Mouse (Mus musculus) midbrain, embryonic 11.5 days (tissue): Measurements from ENCODE around the gene Ccna2. TPM values are rescaled to one million over a fixed set of nuclear protein-coding genes. Genes with fewer than 3 reads are reported as not detected.
A peak's percentile ranks its signal among the peaks of the same experiment; 100 is the strongest.

Experiments used
- ATAC-seq: fragments of 200-750 bp; cut with Nextera tagmentation; 2 replicates; pipeline ENCODE4 v1.8.0; 2017; ENCODE audit warnings: moderate TSS enrichment, moderate library complexity; ENCODE audit not compliant: low FRiP score
- DNase-seq: peaks from one replicate; pipeline ENCODE4 v3.0.0; 2015; ENCODE audit warnings: low spot score; ENCODE audit errors: missing footprints
- H3K27ac ChIP-seq: fragments of 300-500 bp; sonication (generic); 2 replicates; pipeline ENCODE4 v1.5.1; 2014; ENCODE audit warnings: low read depth, low read length
- H3K27me3 ChIP-seq: fragments of 300-500 bp; sonication (generic); 2 replicates; pipeline ENCODE4 v1.6.1; 2014; ENCODE audit warnings: mild to moderate bottlenecking, low read length, moderate library complexity, mixed read lengths; ENCODE audit not compliant: control insufficient read depth, insufficient read depth
- H3K36me3 ChIP-seq: fragments of 300-500 bp; sonication (generic); 2 replicates; pipeline ENCODE4 v1.6.1; 2014; ENCODE audit warnings: mild to moderate bottlenecking, low read length, moderate library complexity, mixed read lengths; ENCODE audit not compliant: control insufficient read depth, insufficient read depth
- H3K4me1 ChIP-seq: fragments of 300-500 bp; sonication (generic); 2 replicates; pipeline ENCODE4 v1.6.1; 2014; ENCODE audit warnings: low read length; ENCODE audit not compliant: control insufficient read depth, insufficient read depth
- H3K4me2 ChIP-seq: fragments of 300-500 bp; sonication (generic); 2 replicates; pipeline ENCODE4 v1.6.1; 2014; ENCODE audit warnings: mild to moderate bottlenecking, moderate library complexity
- H3K4me3 ChIP-seq: fragments of 300-500 bp; sonication (generic); 2 replicates; pipeline ENCODE4 v1.5.1; 2014; ENCODE audit warnings: low read depth, low read length
- H3K9ac ChIP-seq: fragments of 300-500 bp; sonication (generic); 2 replicates; pipeline ENCODE4 v1.6.1; 2014; ENCODE audit warnings: low read length
- H3K9me3 ChIP-seq: fragments of 300-500 bp; sonication (generic); 2 replicates; pipeline ENCODE4 v1.6.1; 2016; ENCODE audit warnings: low read length; ENCODE audit not compliant: control insufficient read depth
- whole genome bisulfite sequencing: fragments of 180-500 bp; shearing (Covaris S2); extraction: QIAGEN DNeasy Blood & Tissue Kit; methylation state at CpG from one replicate; pipeline ENCODE4 v1.1.7; 2014; 5-methylcytosine and 5-hydroxymethylcytosine counted together
- polyA plus RNA-seq: library from polyadenylated mRNA; unstranded; fragments of >200 nt; fragmentation: Nextera tagmentation; extraction: Ambion mirVana; gene quantifications from 2 replicates; pipeline ENCODE4 v1.2.1, GENCODE M21; 2014

The Ccna2 gene
- polyA plus RNA-seq, 1 experiment from 2014 or later, result 311 TPM

DNA sequence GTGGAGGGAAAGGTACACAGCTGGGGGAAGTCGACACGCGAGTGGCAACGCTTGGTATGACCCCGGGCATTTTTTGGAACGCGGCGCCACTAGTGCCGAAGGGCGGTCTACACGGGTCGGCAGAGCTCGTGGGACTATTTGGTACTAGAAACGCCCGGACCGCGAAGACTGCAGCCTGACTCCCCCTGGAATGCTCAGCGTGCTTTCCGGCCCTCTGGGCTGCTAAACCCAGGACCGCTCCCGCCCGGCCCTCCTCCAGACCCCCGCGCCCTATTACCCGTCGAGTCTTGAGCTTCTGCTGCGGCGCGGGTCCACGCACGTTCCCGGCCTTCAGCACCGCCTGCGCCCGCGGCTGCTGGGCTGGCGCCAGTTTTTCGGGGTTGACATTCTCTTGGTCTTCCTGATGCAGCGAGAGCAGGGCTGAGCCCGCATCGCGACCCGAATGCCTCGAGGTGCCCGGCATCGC lies 556 bp downstream of the Ccna2 start:
- peak overlapping the region; percentile 46 for H3K4me2 ChIP-seq
- H3K4me3 ChIP-seq, result peak overlapping the region; percentile 94
- DNase-seq (no peak), ATAC-seq (no peak; the same call in 1 of the 2 replicates)
- H3K27me3 ChIP-seq, result no peaks in the 10 kb centered on the region
- under 1% methylated on average over 46 of the region's 46 CpGs for WGBS
- H3K9ac ChIP-seq, result peak overlapping the region; percentile 93
- peak overlapping the region; percentile 54; the same call in 1 of the 2 replicates for H3K27ac ChIP-seq
- H3K36me3 ChIP-seq, result peaks cover 17% of the 10 kb centered on the region
- no peaks in the 10 kb centered on the region for H3K9me3 ChIP-seq
- peaks cover 18% of the 10 kb centered on the region for H3K4me1 ChIP-seq

DNA sequence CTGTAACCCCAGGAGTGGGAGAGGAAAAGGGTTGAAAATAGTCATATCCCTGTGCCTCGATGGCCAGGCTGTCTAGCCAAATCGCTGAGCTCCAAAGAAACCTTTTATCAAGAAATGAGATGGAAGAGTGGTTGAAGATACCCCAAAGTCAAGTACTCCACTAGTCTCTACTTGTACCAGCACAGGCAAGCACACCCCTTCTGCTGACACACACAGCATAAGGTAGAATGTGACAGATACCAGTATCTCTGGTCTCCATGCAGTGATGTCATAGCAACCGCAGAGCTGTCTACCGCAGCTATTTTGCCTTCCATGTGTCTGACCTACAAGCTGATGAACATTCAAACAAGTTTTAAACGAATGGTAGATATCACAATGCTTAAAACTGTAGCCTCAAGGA lies 2.1 kb downstream of the Ccna2 start:
- Histone ChIP-seq H3K4me1 (peaks cover 18% of the 10 kb centered on the region), H3K36me3 (peaks cover 22% of the 10 kb centered on the region), H3K27ac (no peak overlapping the region), H3K4me3 (peak overlapping the region; percentile 94), H3K9me3 (no peaks in the 10 kb centered on the region), H3K9ac (peak overlapping the region; percentile 93), H3K27me3 (no peaks in the 10 kb centered on the region), H3K4me2 (peak overlapping the region; percentile 46)
- no peak for ATAC-seq
- peak; percentile 12 for DNase-seq
- 90% methylated on average over 5 of the region's 5 CpGs for WGBS

DNA sequence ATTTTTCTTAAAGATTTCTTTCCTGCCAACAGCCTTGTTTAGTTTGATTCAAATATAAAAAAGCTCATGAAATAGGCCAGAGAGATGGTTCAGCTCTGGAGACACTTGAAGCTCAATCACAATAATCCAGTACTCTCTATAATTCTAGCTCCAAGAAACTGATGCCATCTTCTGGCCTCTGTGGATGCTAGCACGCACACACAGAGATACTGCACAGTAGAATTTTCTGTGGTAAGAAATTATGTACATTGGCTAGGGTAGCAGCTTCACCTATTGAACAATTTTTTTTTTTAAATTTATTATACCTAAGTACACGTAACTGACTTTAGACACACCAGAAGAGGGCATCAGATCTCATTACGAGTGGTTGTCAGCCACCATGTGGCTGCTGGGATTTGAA lies 8.3 kb downstream of the Ccna2 start:
- no peak overlapping the region for H3K27ac ChIP-seq
- DNase-seq, result no peak
- H3K4me2 ChIP-seq, result no peak overlapping the region
- ATAC-seq, result no peak
- H3K4me3 ChIP-seq, result no peak overlapping the region
- peaks cover 29% of the 10 kb centered on the region for H3K36me3 ChIP-seq
- H3K4me1 ChIP-seq, result no peaks in the 10 kb centered on the region
- WGBS, result 94% methylated on average over 3 of the region's 3 CpGs
- H3K27me3 ChIP-seq, result no peaks in the 10 kb centered on the region
- no peak overlapping the region for H3K9ac ChIP-seq
- no peaks in the 10 kb centered on the region for H3K9me3 ChIP-seq

DNA sequence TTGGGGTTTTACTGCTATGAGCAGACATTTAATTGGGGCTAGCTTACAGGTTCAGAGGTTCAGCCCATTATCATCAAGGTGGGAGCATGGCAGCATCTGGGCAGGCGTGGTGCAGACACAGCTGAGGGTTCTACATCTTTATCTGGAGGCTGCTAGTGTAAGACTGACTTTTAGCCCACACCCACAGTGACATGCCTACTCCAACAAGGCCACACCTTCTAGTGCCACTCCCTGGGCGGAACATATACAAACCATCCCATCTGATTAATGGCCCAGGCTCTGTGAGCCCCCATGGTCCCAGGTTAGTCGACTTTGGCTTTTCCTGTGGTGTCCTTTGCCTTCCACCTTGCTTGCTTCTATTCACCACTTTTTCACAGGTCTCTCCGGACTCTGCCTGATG lies 12.3 kb downstream of the Ccna2 start:
- Histone ChIP-seq H3K27ac (no peak overlapping the region), H3K4me3 (no peak overlapping the region), H3K9ac (no peak overlapping the region), H3K4me2 (no peak overlapping the region), H3K4me1 (no peaks in the 10 kb centered on the region), H3K27me3 (no peaks in the 10 kb centered on the region), H3K9me3 (no peaks in the 10 kb centered on the region), H3K36me3 (peaks cover 26% of the 10 kb centered on the region)
- 80% methylated on average over 4 of the region's 4 CpGs for WGBS
- ATAC-seq, result no peak
- no peak for DNase-seq

DNA sequence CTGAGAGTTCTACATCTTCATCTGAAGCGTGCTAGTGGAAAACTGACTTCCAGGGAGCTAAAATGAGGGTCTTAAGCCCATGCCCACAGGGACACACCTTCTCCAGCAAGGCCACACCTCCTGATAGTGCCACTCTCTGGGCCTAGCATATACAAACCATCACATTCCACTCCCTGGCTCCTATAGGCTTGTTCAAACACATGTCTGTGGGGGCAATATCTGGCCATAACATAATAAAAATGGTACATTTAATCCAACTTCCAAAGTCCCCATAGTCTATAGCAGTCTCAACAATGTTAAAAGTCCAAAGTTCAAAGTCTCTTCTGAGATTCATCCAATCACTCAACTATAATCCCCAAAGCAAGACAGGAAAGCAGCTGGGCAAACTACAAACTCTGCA lies 14.3 kb downstream of the Ccna2 start:
- H3K9ac ChIP-seq, result no peak overlapping the region
- H3K27ac ChIP-seq, result no peak overlapping the region
- WGBS, result 94% methylated on average over 1 of the region's 1 CpGs
- no peaks in the 10 kb centered on the region for H3K4me1 ChIP-seq
- no peak for ATAC-seq
- no peak for DNase-seq
- H3K36me3 ChIP-seq, result peaks cover 24% of the 10 kb centered on the region
- no peaks in the 10 kb centered on the region for H3K9me3 ChIP-seq
- no peaks in the 10 kb centered on the region for H3K27me3 ChIP-seq
- H3K4me2 ChIP-seq, result no peak overlapping the region
- no peak overlapping the region for H3K4me3 ChIP-seq

DNA sequence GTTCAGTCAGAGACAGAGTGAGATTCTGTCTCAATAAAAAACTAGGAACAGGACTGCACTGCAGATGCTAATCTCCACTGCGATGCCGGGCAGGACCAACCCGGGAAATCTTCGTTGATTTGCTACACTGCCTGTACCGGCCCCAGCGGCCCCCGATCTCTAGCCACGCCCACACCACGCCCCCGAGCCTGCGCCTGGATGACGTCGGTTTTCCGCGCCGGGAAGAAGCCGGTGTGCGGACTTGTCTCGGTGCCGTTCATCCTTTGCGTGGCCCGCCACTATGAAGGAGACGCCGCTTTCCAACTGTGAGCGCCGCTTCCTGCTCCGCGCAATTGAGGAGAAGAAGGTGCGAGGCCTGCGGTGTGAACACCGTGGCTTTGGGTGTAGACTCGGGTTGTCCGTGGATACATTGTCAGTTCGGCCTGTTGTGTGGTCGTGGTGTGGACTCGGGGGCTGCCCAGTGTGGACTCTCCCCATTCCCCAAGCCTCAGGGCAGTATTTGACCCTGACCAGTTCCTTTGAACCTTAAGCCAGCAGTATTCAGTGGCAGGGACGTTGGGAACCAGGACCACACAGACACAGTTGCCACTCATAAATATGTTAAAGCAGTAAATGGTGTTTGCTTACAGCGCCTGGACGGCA lies 19.4 kb downstream of the Ccna2 start, which contains the start of gene Exosc9:
TSS of gene Exosc9 (plus strand) at position 201 of the 642 bp plus-strand sequence.
- Histone ChIP-seq H3K9me3 (no peaks in the 10 kb centered on the region), H3K4me1 (peaks cover 3% of the 10 kb centered on the region; the same call in 1 of the 2 replicates), H3K27me3 (no peaks in the 10 kb centered on the region), H3K4me2 (peak within 1 kb of the TSS; percentile 72), H3K36me3 (peaks cover 11% of the 10 kb centered on the region), H3K4me3 (peak within 1 kb of the TSS; percentile 86), H3K9ac (peak within 1 kb of the TSS; percentile 79), H3K27ac (peak within 1 kb of the TSS; percentile 90)
- WGBS, result 1% methylated on average over 39 of the region's 39 CpGs
- DNase-seq (peak; percentile 100), ATAC-seq (peak; percentile 96)

DNA sequence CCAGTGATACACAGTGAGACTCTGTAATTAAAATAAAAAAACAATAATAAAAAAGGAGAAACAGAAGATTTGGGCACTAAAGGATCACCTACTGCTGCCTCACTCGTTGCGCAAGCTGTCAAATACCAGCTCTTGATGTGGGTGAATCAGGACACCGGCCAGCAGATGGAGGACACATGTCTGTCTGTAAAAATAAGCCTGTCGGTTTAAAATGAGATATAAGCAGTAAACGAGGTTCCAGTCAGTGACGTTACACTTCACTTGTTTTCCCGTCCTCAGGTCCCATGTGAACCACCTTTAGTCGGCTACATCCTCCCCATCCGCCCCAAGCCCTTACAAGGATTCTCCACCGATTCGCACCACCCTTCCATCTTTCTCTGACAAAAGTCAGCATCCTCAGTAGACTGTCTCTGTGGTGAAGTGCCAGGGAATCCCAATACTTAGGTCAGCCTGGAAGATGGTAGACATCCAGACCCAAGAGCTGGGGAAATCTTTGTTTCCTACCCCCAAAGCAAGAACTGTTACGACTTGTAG lies 20.0 kb downstream of the Ccna2 start:
- Histone ChIP-seq H3K4me3 (peak overlapping the region; percentile 86), H3K9me3 (no peaks in the 10 kb centered on the region), H3K27me3 (no peaks in the 10 kb centered on the region), H3K36me3 (peaks cover 11% of the 10 kb centered on the region), H3K9ac (peak overlapping the region; percentile 79), H3K4me2 (peak overlapping the region; percentile 72), H3K4me1 (peaks cover 3% of the 10 kb centered on the region; the same call in 1 of the 2 replicates), H3K27ac (peak overlapping the region; percentile 90)
- ATAC-seq, result peak; percentile 65
- WGBS, result 20% methylated on average over 12 of the region's 12 CpGs
- DNase-seq, result peak; percentile 94

DNA sequence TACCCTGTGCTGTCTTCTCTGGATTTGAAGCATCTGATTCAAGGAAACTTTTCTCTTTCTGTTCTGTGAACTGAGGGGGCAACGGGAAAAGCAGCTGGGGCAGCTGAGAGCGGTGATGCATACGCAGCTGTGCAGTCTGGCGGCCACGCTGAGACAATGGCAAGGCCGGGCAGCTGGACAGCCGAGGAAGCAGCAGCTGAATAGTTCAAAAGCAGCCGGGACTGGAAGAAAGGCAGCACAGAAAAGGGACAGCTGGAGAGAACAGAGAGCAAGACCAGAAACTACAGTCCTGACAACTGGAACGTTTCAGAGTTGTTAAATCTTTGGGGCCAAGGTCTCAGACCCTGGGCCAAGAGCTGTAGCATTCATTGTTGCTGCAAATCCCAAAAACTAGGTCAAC lies 20.6 kb downstream of the Ccna2 start:
- peak; percentile 80 for ATAC-seq

DNA sequence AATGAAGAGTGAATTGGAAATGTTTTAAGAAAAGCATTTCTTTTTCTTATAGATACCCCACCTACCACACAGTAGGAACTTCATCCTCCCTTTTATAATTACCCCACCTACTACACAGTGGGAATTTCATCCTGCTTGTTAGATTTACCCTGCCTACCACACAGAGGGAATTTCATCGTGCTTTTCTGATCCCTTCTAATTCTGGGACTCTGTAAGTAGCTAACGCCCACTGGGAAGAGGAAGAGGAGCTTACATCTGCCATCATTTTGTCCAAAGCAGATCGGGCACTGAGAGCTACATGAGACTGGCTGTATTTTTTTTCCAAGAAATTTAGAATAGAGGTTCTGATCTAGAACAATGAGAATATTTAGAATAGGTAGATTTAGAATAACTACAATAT lies 27.0 kb downstream of the Ccna2 start:
- H3K27ac ChIP-seq, result no peak overlapping the region
- H3K27me3 ChIP-seq, result no peaks in the 10 kb centered on the region
- no peak for ATAC-seq
- no peak for DNase-seq
- no peaks in the 10 kb centered on the region for H3K36me3 ChIP-seq
- no peak overlapping the region for H3K4me2 ChIP-seq
- WGBS, result 75% methylated on average over 3 of the region's 3 CpGs
- H3K9me3 ChIP-seq, result no peaks in the 10 kb centered on the region
- H3K4me3 ChIP-seq, result no peak overlapping the region
- no peak overlapping the region for H3K9ac ChIP-seq
- no peaks in the 10 kb centered on the region for H3K4me1 ChIP-seq

More for the DNA sequence above, 20.6 kb downstream of the Ccna2 start:
- DNase-seq, result peak; percentile 92
- 0 out of 2 replicates have a peak overlapping the region, but pooled peaks have one; percentile 86 for H3K4me3 ChIP-seq
- no peaks in the 10 kb centered on the region for H3K27me3 ChIP-seq
- peaks cover 11% of the 10 kb centered on the region for H3K36me3 ChIP-seq
- H3K9me3 ChIP-seq, result no peaks in the 10 kb centered on the region
- whole genome bisulfite sequencing, result 12% methylated on average over 9 of the region's 9 CpGs
- peaks cover 3% of the 10 kb centered on the region; the same call in 1 of the 2 replicates for H3K4me1 ChIP-seq
- H3K9ac ChIP-seq, result peak overlapping the region; percentile 79
- peak overlapping the region; percentile 72 for H3K4me2 ChIP-seq
- peak overlapping the region; percentile 90 for H3K27ac ChIP-seq
